Mouse (Mus musculus): ENCODE results near the gene Egr2. TPM values are rescaled to one million over a fixed set of nuclear protein-coding genes. Genes with fewer than 3 reads are reported as not detected.

The Egr2 gene
- polyA plus RNA-seq, 2 experiments, result 0.01 to 0.10 TPM

DNA sequence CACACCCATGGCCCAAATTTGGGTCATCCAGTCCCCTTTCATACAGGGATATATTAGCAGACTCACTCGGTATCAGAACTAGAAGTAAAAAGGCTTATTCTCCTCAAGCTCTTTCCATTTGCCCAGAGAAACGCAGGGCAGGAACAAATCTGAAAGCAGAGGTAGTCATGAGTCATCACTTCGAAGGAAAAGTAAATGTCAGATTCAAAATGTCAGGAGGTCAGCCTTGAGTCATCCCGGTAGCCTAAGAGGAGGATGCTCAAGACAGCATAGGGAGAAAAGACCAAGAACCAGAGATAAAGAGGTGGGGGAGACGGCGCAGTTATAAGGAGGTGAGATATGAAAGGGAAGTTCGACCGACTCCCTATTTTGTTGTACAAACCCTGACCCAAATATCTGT is 41.7 kb upstream of the Egr2 start:
- no peaks in the 10 kb centered on the region for H3K27me3 ChIP-seq (ENCODE audit: control insufficient read depth, insufficient read depth, low read length)
- H3K4me3 ChIP-seq (ENCODE audit: insufficient read depth in 1 of 2, low read depth in 2 of 2, low read length in 2 of 2), result no peak overlapping the region
- no peak overlapping the region for H3K4me2 ChIP-seq (ENCODE audit: low read depth)
- TF ChIP-seq EP300 (IDR thresholded peaks at IDR 0.05; ENCODE audit: low read depth), result no peak
- TF ChIP-seq CTCF (IDR thresholded peaks at IDR 0.05; ENCODE audit: low read depth), result no peak
- no peaks in the 10 kb centered on the region for H3K9me3 ChIP-seq (ENCODE audit: control insufficient read depth, low read length)
- H3K36me3 ChIP-seq (replicated peaks; ENCODE audit: control insufficient read depth, insufficient read depth, low read depth), result no peaks in the 10 kb centered on the region
- ATAC-seq (ENCODE audit: insufficient read depth), result no peak
- WGBS (ENCODE audit: insufficient replicate concordance), result 61% methylated on average over 8 of the region's 8 CpGs
- H3K9ac ChIP-seq (replicated peaks), result no peak overlapping the region
- no peak for DNase-seq (ENCODE audit: low read depth in 3 of 3, low spot score in 3 of 3)
- H3K4me1 ChIP-seq (replicated peaks; ENCODE audit: control insufficient read depth in 2 of 2, insufficient read depth in 2 of 2, low read length in 1 of 2), result no peaks in the 10 kb centered on the region
- no peak overlapping the region for H3K27ac ChIP-seq

- Histone ChIP-seq H3K4me1 (replicated peaks; ENCODE audit: control insufficient read depth in 2 of 2, insufficient read depth in 2 of 2, low read length in 1 of 2) (no peaks in the 10 kb centered on the region), H3K36me3 (replicated peaks; ENCODE audit: control insufficient read depth, insufficient read depth, low read depth) (no peaks in the 10 kb centered on the region), H3K4me3 (ENCODE audit: insufficient read depth in 1 of 2, low read depth in 2 of 2, low read length in 2 of 2) (no peak overlapping the region), H3K27me3 (ENCODE audit: control insufficient read depth, insufficient read depth, low read length) (no peaks in the 10 kb centered on the region), H3K9ac (replicated peaks) (no peak overlapping the region), H3K4me2 (ENCODE audit: low read depth) (no peak overlapping the region), H3K9me3 (ENCODE audit: control insufficient read depth, low read length) (no peaks in the 10 kb centered on the region), H3K27ac (no peak overlapping the region)
- WGBS (ENCODE audit: insufficient replicate concordance), result 69% methylated on average over 15 of the region's 15 CpGs
- TF ChIP-seq CTCF (IDR thresholded peaks at IDR 0.05; ENCODE audit: low read depth), result no peak
- TF ChIP-seq EP300 (IDR thresholded peaks at IDR 0.05; ENCODE audit: low read depth), result no peak
- no peak for ATAC-seq (ENCODE audit: insufficient read depth)
- DNase-seq (ENCODE audit: low read depth in 3 of 3, low spot score in 3 of 3), result no peak
Measured at GRCm38 (mm10) chr10:67497144-67497892, 38.0 kb upstream of the Egr2 start.

- 74% methylated on average over 9 of the region's 9 CpGs for WGBS (ENCODE audit: insufficient replicate concordance)
- H3K4me3 ChIP-seq (ENCODE audit: insufficient read depth in 1 of 2, low read depth in 2 of 2, low read length in 2 of 2), result no peak overlapping the region
- no peaks in the 10 kb centered on the region for H3K9me3 ChIP-seq (ENCODE audit: control insufficient read depth, low read length)
- H3K36me3 ChIP-seq (replicated peaks; ENCODE audit: control insufficient read depth, insufficient read depth, low read depth), result no peaks in the 10 kb centered on the region
- no peak for DNase-seq (ENCODE audit: low read depth in 3 of 3, low spot score in 3 of 3)
- no peak for TF ChIP-seq EP300 (IDR thresholded peaks at IDR 0.05; ENCODE audit: low read depth)
- no peak for TF ChIP-seq CTCF (IDR thresholded peaks at IDR 0.05; ENCODE audit: low read depth)
- H3K4me2 ChIP-seq (ENCODE audit: low read depth), result no peak overlapping the region
- no peak for ATAC-seq (ENCODE audit: insufficient read depth)
- no peaks in the 10 kb centered on the region for H3K4me1 ChIP-seq (replicated peaks; ENCODE audit: control insufficient read depth in 2 of 2, insufficient read depth in 2 of 2, low read length in 1 of 2)
- H3K27me3 ChIP-seq (ENCODE audit: control insufficient read depth, insufficient read depth, low read length), result no peaks in the 10 kb centered on the region
- H3K27ac ChIP-seq, result no peak overlapping the region
- H3K9ac ChIP-seq (replicated peaks), result no peak overlapping the region
Measured at GRCm38 (mm10) chr10:67497951-67498350, 37.3 kb upstream of the Egr2 start.

DNA sequence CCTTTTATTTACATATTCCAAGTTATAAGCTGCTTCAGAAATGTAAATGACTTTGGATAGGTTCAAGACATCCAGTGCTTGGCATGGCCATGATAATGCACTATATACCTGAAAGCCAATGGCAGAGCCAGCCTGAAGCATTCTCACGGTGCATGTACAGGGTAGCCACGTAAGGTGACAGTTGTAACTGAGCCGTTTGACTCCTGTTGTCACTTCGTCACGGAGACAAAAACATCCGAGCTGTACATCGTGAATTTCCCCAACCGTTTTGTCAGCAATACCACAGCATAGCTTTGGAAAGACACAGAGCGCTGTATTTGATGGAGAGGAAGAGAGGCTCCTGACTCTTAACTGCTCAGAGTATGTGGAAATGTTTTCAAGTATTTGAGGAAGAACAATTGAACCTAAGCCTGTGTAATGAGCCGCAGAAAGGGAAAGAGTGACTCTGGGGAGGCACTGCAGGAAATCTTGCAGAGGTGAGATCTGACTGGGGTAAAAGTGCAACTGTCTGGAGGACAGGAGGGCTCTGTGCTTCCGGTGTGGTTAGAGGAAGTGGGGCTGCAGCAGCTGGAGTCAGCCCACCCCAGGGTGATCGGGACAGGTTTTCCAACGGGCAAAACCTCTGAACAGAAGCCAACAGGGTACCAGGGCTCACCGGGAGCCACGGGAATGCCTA is 31.8 kb upstream of the Egr2 start:
- H3K4me1 ChIP-seq (replicated peaks; ENCODE audit: control insufficient read depth in 2 of 2, insufficient read depth in 2 of 2, low read length in 1 of 2), result peaks cover 0 to 3% of the 10 kb centered on the region in 2 experiments; a peak in 1 of 4 replicates
- 9% methylated on average over 15 of the region's 15 CpGs for WGBS (ENCODE audit: insufficient replicate concordance)
- no peak overlapping the region for H3K9ac ChIP-seq (replicated peaks)
- no peak overlapping the region for H3K4me2 ChIP-seq (ENCODE audit: low read depth)
- no peaks in the 10 kb centered on the region for H3K27me3 ChIP-seq (ENCODE audit: control insufficient read depth, insufficient read depth, low read length)
- H3K9me3 ChIP-seq (ENCODE audit: control insufficient read depth, low read length), result no peaks in the 10 kb centered on the region
- ATAC-seq (ENCODE audit: insufficient read depth) (no peak), DNase-seq (ENCODE audit: low read depth in 3 of 3, low spot score in 3 of 3) (no peak)
- H3K36me3 ChIP-seq (replicated peaks; ENCODE audit: control insufficient read depth, insufficient read depth, low read depth), result no peaks in the 10 kb centered on the region
- TF ChIP-seq CTCF (IDR thresholded peaks at IDR 0.05; ENCODE audit: low read depth) (no peak), EP300 (IDR thresholded peaks at IDR 0.05; ENCODE audit: low read depth) (no peak)
- no peak overlapping the region for H3K4me3 ChIP-seq (ENCODE audit: insufficient read depth in 1 of 2, low read depth in 2 of 2, low read length in 2 of 2)
- no peak overlapping the region for H3K27ac ChIP-seq

DNA sequence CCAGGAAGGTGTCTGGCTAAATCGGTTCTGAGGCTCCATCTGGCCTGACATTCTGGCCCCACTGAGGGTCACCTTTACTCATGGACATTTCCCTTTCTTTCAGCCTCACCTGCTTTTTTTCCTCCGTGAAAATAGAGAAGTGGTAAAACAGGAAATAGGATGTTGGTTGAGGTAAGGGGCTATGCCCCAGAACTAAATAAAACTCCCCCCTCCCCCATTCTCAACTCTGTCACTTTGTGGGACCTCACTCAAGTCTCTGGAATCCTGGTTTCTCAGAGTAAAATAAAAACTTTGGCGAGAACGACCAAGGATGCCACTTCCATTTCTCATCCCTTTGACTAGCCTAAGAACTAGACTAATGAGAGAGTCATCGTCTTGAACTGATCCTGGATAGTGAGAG is 31.2 kb upstream of the Egr2 start:
- no peaks in the 10 kb centered on the region for H3K36me3 ChIP-seq (replicated peaks; ENCODE audit: control insufficient read depth, insufficient read depth, low read depth)
- peaks cover 0 to 3% of the 10 kb centered on the region in 2 experiments; a peak in 1 of 4 replicates for H3K4me1 ChIP-seq (replicated peaks; ENCODE audit: control insufficient read depth in 2 of 2, insufficient read depth in 2 of 2, low read length in 1 of 2)
- ATAC-seq (ENCODE audit: insufficient read depth), result no peak
- no peaks in the 10 kb centered on the region for H3K9me3 ChIP-seq (ENCODE audit: control insufficient read depth, low read length)
- no peak overlapping the region for H3K4me2 ChIP-seq (ENCODE audit: low read depth)
- no peak overlapping the region for H3K4me3 ChIP-seq (ENCODE audit: insufficient read depth in 1 of 2, low read depth in 2 of 2, low read length in 2 of 2)
- 11% methylated on average over 5 of the region's 5 CpGs for whole genome bisulfite sequencing (ENCODE audit: insufficient replicate concordance)
- no peak for TF ChIP-seq EP300 (IDR thresholded peaks at IDR 0.05; ENCODE audit: low read depth)
- no peak for TF ChIP-seq CTCF (IDR thresholded peaks at IDR 0.05; ENCODE audit: low read depth)
- no peak for DNase-seq (ENCODE audit: low read depth in 3 of 3, low spot score in 3 of 3)
- H3K27me3 ChIP-seq (ENCODE audit: control insufficient read depth, insufficient read depth, low read length), result no peaks in the 10 kb centered on the region
- no peak overlapping the region for H3K27ac ChIP-seq
- H3K9ac ChIP-seq (replicated peaks), result no peak overlapping the region
